Mouse (Mus musculus) CH12.LX (cell line): ENCODE data around the gene Dbi.

Experiments used
- CTCF ChIP-seq, 2 experiments: IDR thresholded peaks in 1 of 2; conservative IDR thresholded peaks in 1 of 2; 2 replicates each; pipeline ENCODE4 v1.5.1; 2011 to 2012; ENCODE audit warnings: low read depth in 2 of 2, low read length in 2 of 2, improper control_type of control experiment in 1 of 2, inconsistent platforms in 1 of 2, mild to moderate bottlenecking in 1 of 2, moderate library complexity in 1 of 2
- E2F4 ChIP-seq: IDR thresholded peaks from 2 replicates; pipeline ENCODE4 v1.6.1; 2011; ENCODE audit warnings: low read depth, low read length, improper control_type of control experiment; ENCODE audit not compliant: insufficient replicate concordance
- ETS1 ChIP-seq: conservative IDR thresholded peaks from 2 replicates; pipeline ENCODE4 v1.6.1; 2012; ENCODE audit warnings: low read depth, mild to moderate bottlenecking, inconsistent platforms, low read length, improper control_type of control experiment, moderate library complexity
- JUN ChIP-seq: IDR thresholded peaks from 2 replicates; pipeline ENCODE4 v1.6.1; 2011; ENCODE audit warnings: low read depth, mild to moderate bottlenecking, low read length, improper control_type of control experiment, moderate library complexity; ENCODE audit not compliant: insufficient read depth
- MAFK ChIP-seq: IDR thresholded peaks from 2 replicates; pipeline ENCODE4 v1.6.1; 2011; ENCODE audit warnings: low read length, improper control_type of control experiment; ENCODE audit not compliant: insufficient replicate concordance
- MXI1 ChIP-seq: IDR thresholded peaks from 2 replicates; pipeline ENCODE4 v1.6.1; 2011; ENCODE audit warnings: mild to moderate bottlenecking, low read depth, low read length, improper control_type of control experiment
- NELFE ChIP-seq: IDR thresholded peaks from 2 replicates; pipeline ENCODE4 v1.6.1; 2011; ENCODE audit warnings: low read depth, low read length, improper control_type of control experiment
- POLR2A ChIP-seq: IDR thresholded peaks from 2 replicates; pipeline ENCODE4 v1.6.1; 2011; ENCODE audit warnings: low read depth, mild to moderate bottlenecking, improper control_type of control experiment, low read length
- POLR2AphosphoS2 ChIP-seq: IDR thresholded peaks from 2 replicates; pipeline ENCODE4 v1.6.1; 2011; ENCODE audit warnings: low read depth, low read length, improper control_type of control experiment
- USF1 ChIP-seq: IDR thresholded peaks from 2 replicates; pipeline ENCODE4 v1.6.1; 2014; ENCODE audit warnings: low read depth, mild to moderate bottlenecking, inconsistent platforms, low read length, improper control_type of control experiment
- USF2 ChIP-seq: conservative IDR thresholded peaks from 2 replicates; pipeline ENCODE4 v1.6.1; 2011; ENCODE audit warnings: low read depth, low read length, improper control_type of control experiment
- ZMIZ1 ChIP-seq: IDR thresholded peaks from 2 replicates; pipeline ENCODE4 v1.6.1; 2012; ENCODE audit warnings: low read depth, mild to moderate bottlenecking, inconsistent platforms, low read length, improper control_type of control experiment

- TF ChIP-seq ZMIZ1 (no peak), CTCF (conservative IDR thresholded peaks at IDR 0.05 in 1 of 2, IDR thresholded peaks at IDR 0.05 in 1 of 2; ENCODE audit: low read depth in 2 of 2, low read length in 2 of 2) (no peak), ETS1 (no peak), POLR2A (no peak), E2F4 (no peak), USF2 (no peak), USF1 (no peak), JUN (no peak), POLR2AphosphoS2 (no peak), NELFE (no peak), MXI1 (no peak), MAFK (no peak)
Measured at GRCm38 (mm10) chr1:120170307-120170706, 49.4 kb upstream of the Dbi start.
